Mouse (Mus musculus) left cerebral cortex, adult 2 months (tissue): ENCODE data around the gene Astn2. TPM values are rescaled to one million over a fixed set of nuclear protein-coding genes. Genes with fewer than 3 reads are reported as not detected.
A peak's percentile ranks its signal among the peaks of the same experiment; 100 is the strongest.

Experiments
- DNase-seq, 2 experiments: peaks; one replicate each; pipeline ENCODE4 v3.0.0; 2021 to 2022; ENCODE audit warnings: low spot score in 2 of 2, mixed read lengths in 1 of 2; ENCODE audit errors: extremely low spot score in 1 of 2
- H3K27ac ChIP-seq: fragments of 200-600 bp; 2 replicates; pipeline ENCODE4 v1.8.1; 2022
- H3K4me3 ChIP-seq: fragments of 200-600 bp; 2 replicates; pipeline ENCODE4 v1.8.1; 2022
- CTCF ChIP-seq: fragments of 200-600 bp; IDR thresholded peaks from 2 replicates; pipeline ENCODE4 v1.8.1; 2022; ENCODE audit warnings: antibody characterized with exemption, mild to moderate bottlenecking, moderate library complexity
- intact Hi-C: fragments of 180-260 bp; cut with DNase I; formaldehyde crosslinking; loops from one replicate; pipeline ENCODE4 v1.15.1; 2025
- long read RNA-seq, 2 experiments: library from polyadenylated mRNA; stranded (forward); transcript quantifications; one replicate each; pipeline ENCODE4 v2.0.0; 2021; ENCODE audit warnings: borderline mapping rate in 2 of 2
- total RNA-seq, 2 experiments: library from RNA; stranded (reverse); gene quantifications; 2 replicates each; pipeline ENCODE4 v1.2.3; 2021

Gene Astn2
- total RNA-seq = 10 to 100 TPM; 38.3 to 40.3 TPM
- long read RNA-seq, experiment 1, partial matches to known transcripts = 2 of 32 reads
- long read RNA-seq, experiment 1, other reads (novel, unspliced or antisense) = 30 of 32 reads
- long read RNA-seq, experiment 2, partial matches to known transcripts = 0 of 20 reads
- long read RNA-seq, experiment 2, other reads (novel, unspliced or antisense) = 20 of 20 reads

GRCm38 (mm10) chr4:66404201-66404711 is at the start of gene Astn2:
TSS of gene Astn2 (minus strand) at chr4:66404611.
- peak in 1 of 2 experiments; percentile 55 for DNase-seq
- Histone ChIP-seq H3K27ac (peak within 1 kb of the TSS; percentile 66), H3K4me3 (peak within 1 kb of the TSS; percentile 83)
- TF ChIP-seq CTCF = no peak
- intact Hi-C loops = loop anchor here (5.0 to 10.0 kb wide), 5 partner anchors 72 to 569 kb away; no protein-coding TSS in a partner anchor

GRCm38 (mm10) chr4:66450115-66450514 is 45.7 kb upstream of the Astn2 start:
- Histone ChIP-seq H3K27ac (no peak overlapping the region), H3K4me3 (no peak overlapping the region)
- intact Hi-C loops = no loop called here
- TF ChIP-seq CTCF = peak; percentile 40
- no peak for DNase-seq

- DNase-seq = no peak
- intact Hi-C loops = no loop called here
- H3K4me3 ChIP-seq = no peak overlapping the region
- H3K27ac ChIP-seq = no peak overlapping the region
- no peak for TF ChIP-seq CTCF
Observed at GRCm38 (mm10) chr4:66431256-66431655, 26.8 kb upstream of the Astn2 start.

GRCm38 (mm10) chr4:66425804-66426203 is 21.4 kb upstream of the Astn2 start:
- Histone ChIP-seq H3K27ac (no peak overlapping the region), H3K4me3 (no peak overlapping the region)
- intact Hi-C loops = no loop called here
- DNase-seq = peak in 1 of 2 experiments; percentile 33
- TF ChIP-seq CTCF = no peak

GRCm38 (mm10) chr4:66414778-66415177 is 10.4 kb upstream of the Astn2 start:
- intact Hi-C loops = no loop called here
- no peak overlapping the region for H3K27ac ChIP-seq
- DNase-seq = no peak
- H3K4me3 ChIP-seq = no peak overlapping the region
- TF ChIP-seq CTCF = no peak

GRCm38 (mm10) chr4:66405086-66405485 is 675 bp upstream of the Astn2 start:
- no peak for TF ChIP-seq CTCF
- DNase-seq = no peak
- Histone ChIP-seq H3K4me3 (no peak overlapping the region), H3K27ac (no peak overlapping the region)
- intact Hi-C loops = loop anchor here (10.0 kb wide), 2 partner anchors 430 to 570 kb away; no protein-coding TSS in a partner anchor

- no peak; the same call in 1 of the 2 replicates for TF ChIP-seq CTCF
- DNase-seq = peak; percentile 35 to 54
- intact Hi-C loops = loop anchor here (5.0 to 10.0 kb wide), 5 partner anchors 71 to 569 kb away; no protein-coding TSS in a partner anchor
- H3K27ac ChIP-seq = peak overlapping the region; percentile 66
- peak overlapping the region; percentile 83 for H3K4me3 ChIP-seq
Observed at GRCm38 (mm10) chr4:66403708-66404200, 657 bp downstream of the Astn2 start.

GRCm38 (mm10) chr4:66403116-66403707 is 1.2 kb downstream of the Astn2 start:
- intact Hi-C loops = loop anchor here (5.0 to 10.0 kb wide), 5 partner anchors 71 to 568 kb away; no protein-coding TSS in a partner anchor
- Histone ChIP-seq H3K4me3 (peak overlapping the region; percentile 83), H3K27ac (peak overlapping the region; percentile 66)
- no peak for TF ChIP-seq CTCF
- DNase-seq = no peak

GRCm38 (mm10) chr4:66402611-66403010 is 1.8 kb downstream of the Astn2 start:
- peak overlapping the region; percentile 83 for H3K4me3 ChIP-seq
- no peak for TF ChIP-seq CTCF
- H3K27ac ChIP-seq = peak overlapping the region; percentile 66
- DNase-seq = peak; percentile 42 to 55
- intact Hi-C loops = loop anchor here (5.0 to 10.0 kb wide), 5 partner anchors 70 to 568 kb away; no protein-coding TSS in a partner anchor

GRCm38 (mm10) chr4:66401186-66401681 is 3.2 kb downstream of the Astn2 start:
- peak overlapping the region; percentile 33 for H3K4me3 ChIP-seq
- TF ChIP-seq CTCF = peak; percentile 85
- peak; percentile 51 to 54 for DNase-seq
- H3K27ac ChIP-seq = peak overlapping the region; percentile 32; the same call in 1 of the 2 replicates
- intact Hi-C loops = loop anchor here (2.0 to 10.0 kb wide), 6 partner anchors 69 to 746 kb away; no protein-coding TSS in a partner anchor

- Histone ChIP-seq H3K4me3 (no peak overlapping the region), H3K27ac (no peak overlapping the region)
- no peak for DNase-seq
- intact Hi-C loops = no loop called here
- TF ChIP-seq CTCF = no peak
Observed at GRCm38 (mm10) chr4:66399066-66399465, 5.3 kb downstream of the Astn2 start.

GRCm38 (mm10) chr4:66397216-66397615 is 7.2 kb downstream of the Astn2 start:
- intact Hi-C loops = no loop called here
- DNase-seq = no peak
- TF ChIP-seq CTCF = no peak
- no peak overlapping the region for H3K27ac ChIP-seq
- H3K4me3 ChIP-seq = no peak overlapping the region
